Mouse (Mus musculus) forebrain, embryonic 10.5 days (tissue): Measurements from ENCODE around the gene Zfp809. TPM values are rescaled to one million over a fixed set of nuclear protein-coding genes. Genes with fewer than 3 reads are reported as not detected.

Experiments used
- DNase-seq: peaks from one replicate; pipeline ENCODE4 v3.0.0-alpha.2; 2017; ENCODE audit warnings: low spot score; ENCODE audit errors: extremely low spot score
- H3K27ac ChIP-seq: fragments of 300-500 bp; sonication (generic); 2 replicates; pipeline ENCODE4 v1.5.1; 2016; ENCODE audit warnings: mild to moderate bottlenecking
- H3K27me3 ChIP-seq: fragments of 300-500 bp; sonication (generic); 2 replicates; pipeline ENCODE4 v1.6.1; 2016; ENCODE audit warnings: mild to moderate bottlenecking; ENCODE audit not compliant: poor library complexity, severe bottlenecking
- H3K36me3 ChIP-seq: fragments of 300-500 bp; sonication (generic); replicated peaks from 2 replicates; pipeline ENCODE4 v1.6.1; 2016; ENCODE audit warnings: mild to moderate bottlenecking, moderate library complexity
- H3K4me1 ChIP-seq: fragments of 300-500 bp; sonication (generic); 2 replicates; pipeline ENCODE4 v1.6.1; 2016
- H3K4me3 ChIP-seq: fragments of 300-500 bp; sonication (generic); 2 replicates; pipeline ENCODE4 v1.5.1; 2016; ENCODE audit warnings: mild to moderate bottlenecking, moderate library complexity
- H3K9me3 ChIP-seq: fragments of 300-500 bp; sonication (generic); 2 replicates; pipeline ENCODE4 v1.6.1; 2016; ENCODE audit warnings: mild to moderate bottlenecking, moderate library complexity
- WGBS: fragments of 180-500 bp; shearing (Covaris S2); methylation state at CpG from one replicate; pipeline ENCODE4 v1.1.7; 2016; 5-methylcytosine and 5-hydroxymethylcytosine counted together
- polyA plus RNA-seq: library from polyadenylated mRNA; unstranded; fragments of >200 nt; fragmentation: Nextera tagmentation; extraction: Ambion mirVana; gene quantifications from 2 replicates; pipeline ENCODE4 v1.2.1, GENCODE M21; 2016

Zfp809 gene
- polyA plus RNA-seq, 1 experiment from 2014 or later: 11.6 TPM

DNA sequence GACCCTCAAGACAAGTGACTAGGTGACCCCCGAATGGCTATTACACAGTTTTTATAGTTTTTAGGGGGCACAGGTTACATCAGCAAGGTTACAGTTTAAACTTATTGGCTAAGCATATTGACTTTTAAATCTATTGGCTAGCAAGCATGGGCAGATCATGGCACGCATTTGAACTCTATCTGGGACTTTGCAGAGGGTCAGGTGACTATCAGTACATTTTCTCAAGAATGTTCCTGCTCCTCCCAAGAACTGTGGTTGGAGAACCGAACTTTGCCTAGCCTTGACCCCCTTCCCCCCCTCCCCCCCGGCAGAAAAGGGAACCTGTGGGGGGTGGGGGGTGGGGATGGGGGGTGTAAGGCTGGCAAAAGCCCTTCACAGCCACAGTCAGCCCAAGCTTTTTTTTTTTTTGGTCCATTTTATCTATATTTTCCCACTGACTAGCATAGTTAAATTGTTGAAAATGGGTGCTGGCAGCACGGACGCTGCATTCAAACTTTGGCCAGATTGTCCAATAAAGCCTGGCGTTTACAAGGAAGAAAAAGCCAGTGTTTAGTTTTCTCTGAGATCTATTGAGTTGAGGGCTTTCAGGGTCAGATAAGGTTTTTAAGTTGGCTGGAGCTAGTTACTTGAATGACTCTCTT is 4.0 kb downstream of the Zfp809 start:
- peaks cover 4% of the 10 kb centered on the region for H3K36me3 ChIP-seq
- H3K9me3 ChIP-seq: peaks cover 5% of the 10 kb centered on the region; the same call in 1 of the 2 replicates
- H3K4me1 ChIP-seq: peaks cover 6% of the 10 kb centered on the region
- no peaks in the 10 kb centered on the region for H3K27me3 ChIP-seq
- no peak overlapping the region for H3K4me3 ChIP-seq
- H3K27ac ChIP-seq: no peak overlapping the region
- no peak for DNase-seq
- WGBS: 94% methylated on average over 6 of the region's 7 CpGs

DNA sequence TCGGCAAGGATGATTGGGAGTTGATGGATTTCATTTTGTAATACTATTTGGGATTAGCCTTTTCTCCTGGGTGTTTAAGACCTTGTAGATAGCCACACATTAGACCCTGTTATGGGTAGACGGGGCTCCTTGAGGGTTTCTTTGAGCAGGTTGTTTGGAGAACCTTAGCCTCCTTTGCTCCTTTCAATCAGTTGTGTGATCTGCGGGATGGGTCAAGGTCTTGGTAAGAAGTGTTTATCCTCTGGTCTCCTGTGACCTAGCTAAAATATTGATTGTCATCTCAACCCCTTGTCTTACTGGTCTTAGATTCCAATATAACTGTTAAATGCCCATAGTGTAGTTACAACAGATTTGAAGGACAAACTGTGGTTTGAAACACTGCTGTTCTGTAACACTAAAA is 4.5 kb downstream of the Zfp809 start:
- no peak for DNase-seq
- 93% methylated on average over 3 of the region's 3 CpGs for WGBS
- peaks cover 8% of the 10 kb centered on the region for H3K36me3 ChIP-seq
- no peak overlapping the region for H3K27ac ChIP-seq
- H3K27me3 ChIP-seq: no peaks in the 10 kb centered on the region
- H3K9me3 ChIP-seq: peaks cover 7% of the 10 kb centered on the region; the same call in 1 of the 2 replicates
- no peak overlapping the region for H3K4me3 ChIP-seq
- H3K4me1 ChIP-seq: peaks cover 6% of the 10 kb centered on the region

DNA sequence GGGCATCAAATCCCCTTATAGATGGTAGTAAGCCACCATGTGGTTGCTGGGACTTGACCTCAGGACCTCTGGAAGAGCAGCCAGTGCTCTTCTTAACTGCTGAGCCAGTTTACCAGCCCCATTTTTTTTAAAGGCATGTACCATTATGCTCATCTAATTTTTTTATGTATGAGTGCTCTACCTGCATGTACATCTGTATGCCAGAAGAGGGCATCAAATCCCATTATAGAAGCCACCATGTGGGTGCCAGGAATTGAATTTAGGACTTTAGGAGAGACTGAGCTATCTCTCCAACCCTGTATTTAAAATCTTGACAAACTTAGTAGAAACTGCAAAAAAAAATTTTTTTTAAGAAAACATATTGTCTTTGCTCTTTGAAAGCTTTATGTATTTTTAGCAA is 5.0 kb downstream of the Zfp809 start:
- Histone ChIP-seq H3K27ac (no peak overlapping the region), H3K4me3 (no peak overlapping the region), H3K27me3 (no peaks in the 10 kb centered on the region), H3K36me3 (peaks cover 13% of the 10 kb centered on the region), H3K9me3 (peaks cover 12% of the 10 kb centered on the region; the same call in 1 of the 2 replicates), H3K4me1 (peaks cover 6% of the 10 kb centered on the region)
- no peak for DNase-seq

DNA sequence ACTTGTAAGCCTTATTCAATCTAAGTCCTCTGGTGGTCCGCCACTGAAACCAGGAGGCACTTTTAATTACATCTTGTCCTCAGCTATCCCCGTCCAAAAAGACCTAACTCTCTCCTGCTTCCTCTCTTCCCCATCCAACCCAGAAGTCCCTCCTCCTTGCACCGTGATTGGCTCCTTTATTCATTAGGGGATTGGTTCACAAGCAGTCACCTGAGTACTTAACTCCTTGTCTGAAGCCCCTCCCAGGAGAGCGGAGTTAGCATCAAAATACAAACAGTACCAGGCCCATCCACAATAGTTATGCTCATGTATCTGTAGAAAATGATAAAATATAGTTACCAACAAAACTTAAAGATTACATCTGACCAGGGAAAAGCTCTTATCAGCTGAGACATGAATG is 14.5 kb downstream of the Zfp809 start:
- Histone ChIP-seq H3K9me3 (peaks cover 22% of the 10 kb centered on the region), H3K36me3 (peaks cover 98% of the 10 kb centered on the region), H3K4me1 (no peaks in the 10 kb centered on the region), H3K4me3 (no peak overlapping the region), H3K27me3 (no peaks in the 10 kb centered on the region), H3K27ac (no peak overlapping the region)
- WGBS: 94% methylated on average over 4 of the region's 4 CpGs
- no peak for DNase-seq

DNA sequence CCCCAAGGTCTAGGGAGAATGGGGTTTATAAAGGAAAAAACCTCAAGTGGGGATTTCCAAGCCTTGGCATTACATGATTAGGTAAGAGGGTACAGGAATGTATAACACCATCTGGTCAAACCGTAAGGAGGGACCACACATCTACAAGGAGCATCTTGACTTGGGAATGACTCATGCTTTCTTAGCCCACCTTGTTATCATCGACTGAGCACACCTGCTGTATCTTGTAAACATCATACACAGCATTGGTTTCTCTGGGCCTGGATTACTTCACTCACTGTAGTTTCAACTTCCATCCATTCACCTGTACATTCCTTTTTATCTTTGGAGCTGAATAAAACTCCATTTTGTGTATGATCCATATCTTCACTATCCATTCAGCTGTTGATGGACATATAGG is 18.7 kb downstream of the Zfp809 start:
- H3K27ac ChIP-seq: no peak overlapping the region
- no peak overlapping the region for H3K4me3 ChIP-seq
- 88% methylated on average over 2 of the region's 2 CpGs for WGBS
- H3K9me3 ChIP-seq: peaks cover 45% of the 10 kb centered on the region
- H3K36me3 ChIP-seq: peaks cover 98% of the 10 kb centered on the region
- no peaks in the 10 kb centered on the region for H3K4me1 ChIP-seq
- H3K27me3 ChIP-seq: no peaks in the 10 kb centered on the region
- DNase-seq: no peak

DNA sequence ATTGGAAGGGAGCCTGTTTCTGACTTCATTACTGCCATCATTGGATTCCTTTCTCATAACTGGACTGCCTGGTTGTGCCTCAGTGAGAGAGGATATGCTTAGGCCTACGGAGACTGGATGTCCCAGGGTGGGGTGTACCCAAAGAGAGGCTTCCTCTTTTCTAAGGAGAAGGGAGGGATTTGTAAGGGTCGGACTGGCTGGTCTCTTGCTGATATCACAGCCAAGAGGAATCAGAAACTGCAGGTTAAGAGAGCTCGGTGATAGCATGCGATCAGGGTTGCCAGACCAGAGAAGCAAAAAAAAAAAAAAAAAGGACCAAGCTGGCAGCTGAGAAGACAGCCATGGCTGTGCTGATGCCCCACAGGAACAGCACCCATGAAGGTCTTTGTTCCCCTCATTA is 31.1 kb downstream of the Zfp809 start:
- Histone ChIP-seq H3K27ac (no peak overlapping the region), H3K4me1 (peaks cover 12% of the 10 kb centered on the region), H3K4me3 (no peak overlapping the region), H3K9me3 (peaks cover 45% of the 10 kb centered on the region), H3K36me3 (peaks cover 70% of the 10 kb centered on the region), H3K27me3 (no peaks in the 10 kb centered on the region)
- no peak for DNase-seq
- WGBS: 91% methylated on average over 4 of the region's 4 CpGs

DNA sequence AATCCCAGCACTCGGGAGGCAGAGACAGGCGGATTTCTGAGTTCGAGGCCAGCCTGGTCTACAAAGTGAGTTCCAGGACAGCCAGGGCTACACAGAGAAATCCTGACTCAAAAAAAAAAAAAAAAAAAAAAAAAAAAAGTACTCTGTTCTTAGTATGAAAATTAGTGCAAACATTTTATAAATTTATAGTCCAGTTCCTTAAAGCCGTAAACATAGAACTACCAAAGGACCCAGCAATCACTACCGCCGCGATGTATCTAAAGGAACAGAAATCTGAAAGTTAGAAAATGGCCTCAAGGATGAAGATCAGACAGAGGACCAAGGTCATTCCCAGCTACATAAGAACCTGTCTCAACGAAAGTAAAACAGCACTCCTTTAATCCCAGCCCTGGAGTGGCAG is 33.3 kb downstream of the Zfp809 start:
- DNase-seq: no peak
- peak overlapping the region; percentile 90 for H3K27ac ChIP-seq

DNA sequence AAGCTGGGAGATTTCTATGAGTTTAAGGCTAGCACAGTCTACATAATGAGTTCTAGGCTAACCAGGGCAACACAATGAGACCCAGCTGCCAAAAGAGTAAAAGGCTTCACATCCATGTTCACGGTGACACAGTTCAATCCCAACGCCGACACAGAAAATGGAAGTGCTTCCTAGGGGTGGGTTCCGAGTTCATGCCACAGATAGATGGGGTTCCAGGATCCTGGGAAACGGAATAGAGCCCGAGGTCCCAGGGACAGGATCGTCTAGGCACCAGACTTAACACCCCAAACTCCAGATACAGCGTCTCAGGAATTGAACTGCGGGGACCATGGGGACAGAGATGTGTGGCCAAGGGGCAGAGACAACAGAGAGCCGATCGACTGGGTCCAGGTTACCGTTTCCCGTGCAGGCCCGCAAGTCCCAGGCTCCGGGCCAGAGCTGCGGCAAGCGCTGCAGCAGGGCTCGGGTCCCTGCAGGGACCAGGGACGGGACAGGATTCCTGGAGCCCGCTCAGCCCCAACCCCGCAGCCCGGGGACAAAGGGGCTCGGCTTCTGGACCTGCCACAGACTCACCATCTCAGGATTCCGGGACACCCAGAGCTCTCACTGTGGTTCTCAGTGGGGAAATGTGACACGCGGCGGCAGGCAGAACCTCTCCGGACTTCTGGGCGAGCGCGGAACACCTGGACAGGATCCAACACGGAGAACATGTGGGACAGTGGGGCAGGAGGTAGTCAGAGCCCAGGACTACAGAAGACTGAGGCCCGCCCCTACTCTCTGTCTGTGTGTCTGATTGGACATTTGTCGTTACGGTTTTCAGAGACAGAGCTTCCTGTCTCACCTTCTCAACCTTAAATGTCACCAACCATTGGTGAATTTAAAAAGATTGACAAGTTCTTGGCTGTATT is 33.9 kb downstream of the Zfp809 start, which contains the start of gene Zfp599:
Gene Zfp599 (minus strand): TSS at position 712 of the 908 bp plus-strand sequence.
- peak within 1 kb of the TSS; percentile 90 for H3K27ac ChIP-seq
- no peaks in the 10 kb centered on the region for H3K27me3 ChIP-seq
- peak within 1 kb of the TSS; percentile 83 for H3K4me3 ChIP-seq
- WGBS: 2% methylated on average over 35 of the region's 35 CpGs
- peak; percentile 66 for DNase-seq
- peaks cover 25% of the 10 kb centered on the region for H3K9me3 ChIP-seq
- H3K4me1 ChIP-seq: peaks cover 12% of the 10 kb centered on the region
- peaks cover 42% of the 10 kb centered on the region for H3K36me3 ChIP-seq

More for the DNA sequence above, 33.3 kb downstream of the Zfp809 start:
- H3K9me3 ChIP-seq: peaks cover 31% of the 10 kb centered on the region
- 83% methylated on average over 8 of the region's 8 CpGs for WGBS
- peaks cover 48% of the 10 kb centered on the region for H3K36me3 ChIP-seq
- H3K4me3 ChIP-seq: peak overlapping the region; percentile 83
- peaks cover 12% of the 10 kb centered on the region for H3K4me1 ChIP-seq
- H3K27me3 ChIP-seq: no peaks in the 10 kb centered on the region

DNA sequence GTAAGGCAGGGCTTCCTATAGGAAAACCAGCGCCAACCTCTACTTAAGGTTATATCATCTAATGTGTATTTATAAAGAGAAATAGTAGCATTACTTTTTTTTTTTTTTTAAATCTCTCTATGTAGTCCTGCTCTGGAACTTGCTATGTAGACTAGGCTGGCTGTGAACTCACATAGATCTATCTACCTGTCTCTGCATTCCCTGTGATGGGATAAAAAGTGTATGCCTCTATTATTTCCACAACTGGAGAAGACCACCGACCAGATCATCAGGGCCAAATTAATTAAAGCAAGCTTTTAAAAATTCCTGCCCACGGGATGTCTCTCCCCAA is 34.5 kb downstream of the Zfp809 start:
- Histone ChIP-seq H3K36me3 (peaks cover 35% of the 10 kb centered on the region), H3K4me1 (peaks cover 12% of the 10 kb centered on the region), H3K27me3 (no peaks in the 10 kb centered on the region), H3K9me3 (peaks cover 22% of the 10 kb centered on the region), H3K27ac (no peak overlapping the region), H3K4me3 (peak overlapping the region; percentile 83)
- WGBS: 30% methylated on average over 3 of the region's 3 CpGs
- DNase-seq: no peak

DNA sequence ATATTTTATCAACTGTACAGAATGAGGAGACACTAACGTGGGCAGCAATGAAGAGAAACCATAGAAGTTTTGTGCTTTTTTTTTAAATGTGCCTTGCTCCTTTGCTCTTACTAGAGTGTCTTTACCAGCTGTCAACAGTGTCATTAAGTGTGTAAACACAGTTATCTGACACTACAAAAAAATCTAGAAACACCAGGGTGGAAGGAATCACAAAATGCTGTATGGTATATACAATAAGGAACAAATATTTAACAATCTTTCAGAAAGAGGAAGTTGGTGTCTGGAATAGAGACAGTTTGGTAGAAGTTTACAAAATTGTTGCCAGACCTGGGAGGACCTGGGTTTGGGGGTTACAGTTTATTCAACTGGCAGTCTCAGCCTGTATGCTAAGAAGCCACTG is 36.1 kb downstream of the Zfp809 start:
- Histone ChIP-seq H3K4me3 (no peak overlapping the region), H3K27me3 (no peaks in the 10 kb centered on the region)
- WGBS: 87% methylated on average over 1 of the region's 1 CpGs

DNA sequence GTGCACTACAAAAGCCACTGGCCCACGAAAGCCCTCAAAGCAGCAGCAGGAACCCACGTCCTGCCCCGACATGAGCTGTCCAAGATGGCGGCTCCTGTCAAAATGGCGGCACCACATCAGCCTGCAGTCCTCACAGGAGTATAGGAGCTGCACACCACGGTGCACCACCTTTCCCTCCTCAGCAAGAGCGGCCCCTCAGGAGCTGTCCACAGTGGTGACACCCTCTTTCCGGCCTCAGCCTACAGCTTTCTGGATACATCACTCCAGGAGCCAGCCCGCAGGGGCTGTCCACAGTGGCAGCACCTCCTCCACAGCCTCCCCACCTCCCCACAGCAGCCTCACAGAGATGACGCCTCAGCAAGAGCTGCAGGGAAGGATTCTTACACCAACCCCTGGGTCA is 37.1 kb downstream of the Zfp809 start:
- DNase-seq: no peak
- H3K4me3 ChIP-seq: no peak overlapping the region
- H3K4me1 ChIP-seq: peaks cover 12% of the 10 kb centered on the region
- 92% methylated on average over 10 of the region's 10 CpGs for WGBS
- no peaks in the 10 kb centered on the region for H3K27me3 ChIP-seq
- peaks cover 10% of the 10 kb centered on the region for H3K36me3 ChIP-seq
- no peak overlapping the region for H3K27ac ChIP-seq
- peaks cover 9% of the 10 kb centered on the region for H3K9me3 ChIP-seq

More for the DNA sequence above, 36.1 kb downstream of the Zfp809 start:
- H3K27ac ChIP-seq: no peak overlapping the region
- peaks cover 20% of the 10 kb centered on the region for H3K36me3 ChIP-seq
- no peak for DNase-seq
- H3K9me3 ChIP-seq: peaks cover 11% of the 10 kb centered on the region
- H3K4me1 ChIP-seq: peaks cover 12% of the 10 kb centered on the region

DNA sequence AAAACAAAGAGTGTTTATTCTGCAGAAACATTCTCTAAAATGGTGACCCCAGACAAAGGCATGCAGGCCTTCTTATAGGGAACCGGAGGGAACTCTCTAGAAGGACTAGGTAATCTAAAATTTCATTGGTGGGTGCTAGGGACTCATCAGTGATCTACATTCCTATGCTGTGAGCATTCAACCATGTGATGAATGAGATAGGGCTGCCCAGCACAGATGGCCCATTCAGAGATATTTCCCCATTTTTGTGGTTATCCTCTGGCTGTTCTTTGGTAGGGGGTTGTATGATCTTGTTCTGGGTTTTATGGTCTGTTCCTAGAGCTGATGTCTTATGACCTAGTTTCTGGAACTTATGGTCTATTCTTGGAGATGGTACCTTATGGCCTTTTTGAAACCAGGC is 43.4 kb downstream of the Zfp809 start:
- H3K9me3 ChIP-seq: peaks cover 37% of the 10 kb centered on the region
- H3K27ac ChIP-seq: no peak overlapping the region
- H3K27me3 ChIP-seq: no peaks in the 10 kb centered on the region
- WGBS: 94% methylated on average over 1 of the region's 1 CpGs
- H3K36me3 ChIP-seq: peaks cover 9% of the 10 kb centered on the region; the same call in 1 of the 2 replicates
- H3K4me3 ChIP-seq: no peak overlapping the region
- no peak for DNase-seq
- no peaks in the 10 kb centered on the region for H3K4me1 ChIP-seq

DNA sequence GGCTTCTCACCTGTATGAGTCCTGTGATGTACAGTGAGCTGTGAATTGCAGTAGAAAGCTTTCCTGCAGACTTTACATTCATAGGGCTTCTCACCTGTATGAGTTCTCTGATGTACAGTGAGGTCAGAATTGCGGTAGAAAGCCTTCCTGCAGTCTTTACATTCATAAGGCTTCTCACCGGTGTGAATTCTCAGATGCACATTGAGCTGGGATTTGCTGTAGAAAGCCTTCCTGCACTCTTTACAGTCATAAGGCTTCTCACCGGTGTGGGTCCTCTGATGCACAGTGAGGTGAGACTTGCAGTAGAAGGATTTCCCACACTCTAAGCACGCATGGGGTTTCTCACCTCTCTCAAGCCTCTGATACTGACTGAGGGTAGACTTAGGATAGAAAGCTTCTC is 53.2 kb downstream of the Zfp809 start:
- Histone ChIP-seq H3K27me3 (no peaks in the 10 kb centered on the region), H3K4me3 (no peak overlapping the region), H3K9me3 (peaks cover 87% of the 10 kb centered on the region), H3K4me1 (no peaks in the 10 kb centered on the region), H3K36me3 (peaks cover 99% of the 10 kb centered on the region), H3K27ac (no peak overlapping the region)
- no peak for DNase-seq
- WGBS: 91% methylated on average over 4 of the region's 4 CpGs
